Mouse (Mus musculus): ENCODE results near the gene Crip1. TPM values are rescaled to one million over a fixed set of nuclear protein-coding genes. Genes with fewer than 3 reads are reported as not detected.

Crip1 gene
- polyA plus RNA-seq, 1 experiment from 2014 or later = 312 TPM

DNA sequence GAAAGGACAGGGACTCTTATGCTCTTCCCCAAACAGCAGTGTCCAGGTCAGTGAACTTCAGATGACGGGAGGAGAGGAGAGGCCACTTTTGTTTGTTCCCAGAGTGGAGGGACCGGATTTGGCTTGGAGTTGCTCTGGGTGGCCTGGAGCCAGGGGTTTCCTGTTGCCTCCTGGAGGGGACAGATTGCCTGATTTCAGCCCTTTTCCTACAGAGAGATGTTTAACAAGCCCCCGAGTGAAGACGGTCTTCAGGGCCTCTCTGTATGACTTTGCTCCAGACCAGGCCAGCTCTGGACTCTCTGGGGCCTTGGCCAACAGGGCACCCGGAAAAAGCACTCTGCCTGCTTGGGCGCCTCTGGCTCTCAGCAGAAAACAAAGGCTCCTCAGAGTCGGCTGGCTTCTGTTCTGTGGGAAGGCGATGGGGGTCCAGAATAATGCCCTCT is 4.6 kb upstream of the Crip1 start:
- Histone ChIP-seq H3K4me1 (replicated peaks; ENCODE audit: control insufficient read depth, insufficient read depth, low read length) (peaks cover 30% of the 10 kb centered on the region), H3K27ac (ENCODE audit: low read depth) (peak overlapping the region; percentile 59; the same call in 1 of the 2 replicates), H3K27me3 (replicated peaks; ENCODE audit: control insufficient read depth, insufficient read depth, low read length) (peaks cover 14% of the 10 kb centered on the region), H3K4me2 (ENCODE audit: low read length) (peak overlapping the region; percentile 50), H3K4me3 (ENCODE audit: low read depth, low read length) (peak overlapping the region; percentile 48; the same call in 1 of the 2 replicates), H3K36me3 (ENCODE audit: control insufficient read depth, insufficient read depth, low read length) (peaks cover 20% of the 10 kb centered on the region), H3K9me3 (ENCODE audit: control insufficient read depth, low read length) (no peaks in the 10 kb centered on the region), H3K9ac (ENCODE audit: low read length) (no peak overlapping the region)
- no peak for ATAC-seq (replicated peaks; ENCODE audit: low FRiP score, low TSS enrichment, low read depth)
- no peak for DNase-seq (ENCODE audit: low spot score)
- WGBS = 59% methylated on average over 8 of the region's 8 CpGs

DNA sequence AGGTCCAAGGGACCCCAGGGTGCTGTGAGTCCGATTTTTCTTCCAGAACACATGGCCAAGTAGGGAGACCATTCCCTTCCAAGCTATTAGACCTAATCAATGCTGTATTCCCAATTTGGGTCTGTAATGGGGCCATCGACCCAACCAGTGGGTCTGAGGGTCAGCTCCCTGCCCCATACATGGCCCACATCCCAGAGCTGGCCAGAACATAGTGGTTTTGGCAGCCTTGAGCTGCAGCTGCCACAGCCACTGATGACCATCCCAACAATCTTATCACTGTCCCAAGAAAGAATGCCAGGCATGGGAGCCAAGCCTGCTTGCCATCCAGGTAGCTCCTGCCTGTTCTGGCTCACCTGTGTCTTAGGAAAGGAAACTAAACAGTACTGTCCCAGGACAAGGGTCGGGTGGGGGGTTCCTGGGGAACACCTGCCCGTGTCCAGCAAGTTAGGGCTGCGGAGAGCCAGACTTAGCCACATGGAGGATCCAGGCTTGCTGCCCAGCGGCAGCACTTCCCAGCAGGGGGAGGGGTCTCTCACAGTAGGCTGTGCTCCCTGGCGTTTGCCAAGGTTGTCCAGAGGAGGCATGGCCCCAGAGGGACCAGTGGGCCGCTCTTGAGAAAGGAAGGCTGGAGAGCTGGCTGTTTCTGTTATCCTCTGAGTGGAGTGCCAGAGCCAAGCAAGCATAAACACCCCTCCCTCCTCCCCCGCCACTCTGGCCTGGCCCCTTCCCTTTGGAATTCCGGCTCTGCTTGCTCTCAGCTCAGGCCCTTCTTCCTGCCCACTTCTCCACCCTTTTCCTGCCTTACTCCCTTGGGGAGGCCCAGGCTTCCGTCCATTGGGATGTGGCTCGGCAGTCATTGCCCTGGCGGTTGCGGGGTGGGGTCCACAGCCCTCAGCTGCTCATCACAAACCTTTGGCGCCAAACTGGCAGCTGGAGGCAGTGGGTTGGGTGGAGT is 3.8 kb upstream of the Crip1 start:
- Histone ChIP-seq H3K36me3 (ENCODE audit: control insufficient read depth, insufficient read depth, low read length) (peaks cover 13% of the 10 kb centered on the region), H3K4me1 (replicated peaks; ENCODE audit: control insufficient read depth, insufficient read depth, low read length) (peaks cover 31% of the 10 kb centered on the region), H3K27ac (ENCODE audit: low read depth) (peak overlapping the region; percentile 59; the same call in 1 of the 2 replicates), H3K27me3 (replicated peaks; ENCODE audit: control insufficient read depth, insufficient read depth, low read length) (peaks cover 14% of the 10 kb centered on the region), H3K4me3 (ENCODE audit: low read depth, low read length) (peak overlapping the region; percentile 48), H3K9ac (ENCODE audit: low read length) (peak overlapping the region; percentile 8), H3K9me3 (ENCODE audit: control insufficient read depth, low read length) (no peaks in the 10 kb centered on the region), H3K4me2 (ENCODE audit: low read length) (peak overlapping the region; percentile 50)
- 15% methylated on average over 15 of the region's 15 CpGs for WGBS
- DNase-seq (ENCODE audit: low spot score) (no peak), ATAC-seq (replicated peaks; ENCODE audit: low FRiP score, low TSS enrichment, low read depth) (no peak)

DNA sequence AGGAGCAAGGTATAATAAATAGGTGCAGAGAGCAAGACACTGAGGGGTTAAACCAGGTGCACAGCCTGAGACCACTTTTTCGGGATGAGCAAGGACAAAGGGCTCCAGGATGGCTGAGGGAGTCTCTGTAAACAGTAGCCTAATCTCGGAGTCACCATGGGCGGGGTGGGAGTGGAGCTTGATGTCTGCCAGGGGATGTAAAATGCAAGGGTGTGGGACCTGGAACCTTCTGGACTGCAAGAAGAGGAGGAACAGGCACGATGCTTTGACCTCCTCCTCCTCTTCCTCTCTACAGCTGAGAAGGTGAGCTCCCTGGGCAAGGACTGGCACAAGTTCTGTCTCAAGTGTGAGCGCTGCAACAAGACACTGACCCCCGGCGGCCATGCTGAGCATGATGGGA is 3.0 kb upstream of the Crip1 start:
- H3K9me3 ChIP-seq (ENCODE audit: control insufficient read depth, low read length) = no peaks in the 10 kb centered on the region
- ATAC-seq (replicated peaks; ENCODE audit: low FRiP score, low TSS enrichment, low read depth) (no peak), DNase-seq (ENCODE audit: low spot score) (no peak)
- H3K4me2 ChIP-seq (ENCODE audit: low read length) = peak overlapping the region; percentile 50
- peaks cover 32% of the 10 kb centered on the region for H3K4me1 ChIP-seq (replicated peaks; ENCODE audit: control insufficient read depth, insufficient read depth, low read length)
- H3K9ac ChIP-seq (ENCODE audit: low read length) = peak overlapping the region; percentile 8
- peaks cover 14% of the 10 kb centered on the region for H3K27me3 ChIP-seq (replicated peaks; ENCODE audit: control insufficient read depth, insufficient read depth, low read length)
- H3K27ac ChIP-seq (ENCODE audit: low read depth) = peak overlapping the region; percentile 33; the same call in 1 of the 2 replicates
- 50% methylated on average over 7 of the region's 7 CpGs for WGBS
- H3K4me3 ChIP-seq (ENCODE audit: low read depth, low read length) = 0 out of 2 replicates have a peak overlapping the region, but pooled peaks have one; percentile 48
- peaks cover 4% of the 10 kb centered on the region for H3K36me3 ChIP-seq (ENCODE audit: control insufficient read depth, insufficient read depth, low read length)

- H3K9ac ChIP-seq (ENCODE audit: low read length) = no peak overlapping the region
- DNase-seq (ENCODE audit: low spot score) = no peak
- no peaks in the 10 kb centered on the region for H3K9me3 ChIP-seq (ENCODE audit: control insufficient read depth, low read length)
- no peak overlapping the region for H3K4me2 ChIP-seq (ENCODE audit: low read length)
- peaks cover 14% of the 10 kb centered on the region for H3K27me3 ChIP-seq (replicated peaks; ENCODE audit: control insufficient read depth, insufficient read depth, low read length)
- 81% methylated on average over 20 of the region's 20 CpGs for WGBS
- peaks cover 35% of the 10 kb centered on the region for H3K4me1 ChIP-seq (replicated peaks; ENCODE audit: control insufficient read depth, insufficient read depth, low read length)
- no peak for ATAC-seq (replicated peaks; ENCODE audit: low FRiP score, low TSS enrichment, low read depth)
- H3K27ac ChIP-seq (ENCODE audit: low read depth) = no peak overlapping the region
- H3K4me3 ChIP-seq (ENCODE audit: low read depth, low read length) = no peak overlapping the region
- H3K36me3 ChIP-seq (ENCODE audit: control insufficient read depth, insufficient read depth, low read length) = no peaks in the 10 kb centered on the region
Measured at GRCm38 (mm10) chr12:113144001-113144756, 1.9 kb upstream of the Crip1 start.

GRCm38 (mm10) chr12:113144886-113145285 is 1.2 kb upstream of the Crip1 start:
- no peak for ATAC-seq (replicated peaks; ENCODE audit: low FRiP score, low TSS enrichment, low read depth)
- no peak overlapping the region for H3K4me3 ChIP-seq (ENCODE audit: low read depth, low read length)
- H3K36me3 ChIP-seq (ENCODE audit: control insufficient read depth, insufficient read depth, low read length) = no peaks in the 10 kb centered on the region
- no peak for DNase-seq (ENCODE audit: low spot score)
- H3K27ac ChIP-seq (ENCODE audit: low read depth) = no peak overlapping the region
- whole genome bisulfite sequencing = 93% methylated on average over 16 of the region's 16 CpGs
- peaks cover 28% of the 10 kb centered on the region for H3K4me1 ChIP-seq (replicated peaks; ENCODE audit: control insufficient read depth, insufficient read depth, low read length)
- H3K4me2 ChIP-seq (ENCODE audit: low read length) = no peak overlapping the region
- H3K27me3 ChIP-seq (replicated peaks; ENCODE audit: control insufficient read depth, insufficient read depth, low read length) = peaks cover 14% of the 10 kb centered on the region
- no peaks in the 10 kb centered on the region for H3K9me3 ChIP-seq (ENCODE audit: control insufficient read depth, low read length)
- H3K9ac ChIP-seq (ENCODE audit: low read length) = no peak overlapping the region

DNA sequence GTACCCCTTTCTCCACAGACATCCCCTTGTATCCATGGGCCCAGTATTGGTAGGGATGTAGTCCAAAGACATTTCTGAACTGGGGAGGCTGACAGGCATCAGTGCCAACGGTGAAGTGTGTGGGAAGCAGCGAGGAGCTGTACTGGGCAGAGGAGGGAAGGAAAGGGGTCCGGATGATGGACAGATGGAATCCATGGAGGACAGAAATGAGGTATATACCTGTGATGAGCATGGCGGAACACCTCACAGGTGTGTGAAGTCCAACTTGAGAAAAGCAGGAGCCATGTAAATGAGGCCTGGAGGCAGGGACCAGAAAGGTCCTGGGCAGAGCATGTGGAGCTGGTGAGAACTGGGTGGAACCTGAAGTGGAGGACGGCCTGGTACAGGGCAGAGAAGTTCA is 525 bp upstream of the Crip1 start:
- ATAC-seq (replicated peaks; ENCODE audit: low FRiP score, low TSS enrichment, low read depth) (no peak), DNase-seq (ENCODE audit: low spot score) (no peak)
- Histone ChIP-seq H3K9me3 (ENCODE audit: control insufficient read depth, low read length) (no peaks in the 10 kb centered on the region), H3K4me2 (ENCODE audit: low read length) (no peak overlapping the region), H3K36me3 (ENCODE audit: control insufficient read depth, insufficient read depth, low read length) (no peaks in the 10 kb centered on the region), H3K4me1 (replicated peaks; ENCODE audit: control insufficient read depth, insufficient read depth, low read length) (peaks cover 27% of the 10 kb centered on the region), H3K4me3 (ENCODE audit: low read depth, low read length) (no peak overlapping the region), H3K27me3 (replicated peaks; ENCODE audit: control insufficient read depth, insufficient read depth, low read length) (peaks cover 13% of the 10 kb centered on the region), H3K27ac (ENCODE audit: low read depth) (no peak overlapping the region), H3K9ac (ENCODE audit: low read length) (no peak overlapping the region)
- WGBS = 88% methylated on average over 5 of the region's 5 CpGs

- H3K36me3 ChIP-seq (ENCODE audit: control insufficient read depth, insufficient read depth, low read length) = no peaks in the 10 kb centered on the region
- no peak overlapping the region for H3K4me3 ChIP-seq (ENCODE audit: low read depth, low read length)
- no peak for DNase-seq (ENCODE audit: low spot score)
- H3K27ac ChIP-seq (ENCODE audit: low read depth) = no peak overlapping the region
- H3K9me3 ChIP-seq (ENCODE audit: control insufficient read depth, low read length) = no peaks in the 10 kb centered on the region
- no peak overlapping the region for H3K9ac ChIP-seq (ENCODE audit: low read length)
- peaks cover 28% of the 10 kb centered on the region for H3K4me1 ChIP-seq (replicated peaks; ENCODE audit: control insufficient read depth, insufficient read depth, low read length)
- WGBS = 78% methylated on average over 8 of the region's 8 CpGs
- H3K4me2 ChIP-seq (ENCODE audit: low read length) = no peak overlapping the region
- no peak for ATAC-seq (replicated peaks; ENCODE audit: low FRiP score, low TSS enrichment, low read depth)
- peaks cover 14% of the 10 kb centered on the region for H3K27me3 ChIP-seq (replicated peaks; ENCODE audit: control insufficient read depth, insufficient read depth, low read length)
Measured at GRCm38 (mm10) chr12:113147481-113147880, 1.4 kb downstream of the Crip1 start.

DNA sequence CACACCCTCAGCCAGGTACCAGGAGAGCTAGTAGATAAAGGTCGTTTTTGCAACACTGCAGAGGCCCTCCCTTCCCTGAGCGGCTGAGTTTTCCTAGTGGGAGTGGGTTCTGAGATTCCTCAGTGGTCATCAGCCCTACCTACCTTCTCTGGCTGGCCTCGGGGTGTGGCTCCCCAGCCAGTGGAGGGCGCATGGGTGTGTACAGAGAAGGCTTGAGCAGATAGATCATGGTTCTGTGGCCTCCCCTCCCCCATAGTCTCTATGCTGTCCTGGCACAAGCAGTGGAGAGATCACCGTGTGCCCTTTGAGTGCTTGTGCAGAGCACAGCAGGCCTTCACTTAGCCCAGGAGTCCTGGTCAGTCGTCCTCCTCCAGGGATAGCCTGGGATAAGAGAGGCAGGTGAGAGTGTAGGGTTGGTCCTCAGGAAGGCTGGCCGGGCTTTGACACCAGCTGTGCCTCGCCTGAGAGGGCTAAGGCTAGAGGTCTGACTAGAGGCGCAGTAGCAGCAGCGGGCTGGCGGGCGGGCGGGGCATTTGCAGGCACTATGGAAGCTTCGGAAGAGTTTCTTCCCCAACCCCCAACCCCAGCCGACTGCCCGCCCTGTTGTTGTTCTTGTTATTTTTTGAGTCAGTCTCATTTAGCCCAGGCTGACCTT is 2.4 kb downstream of the Crip1 start:
- peaks cover 20% of the 10 kb centered on the region; the same call in 1 of the 2 replicates for H3K4me1 ChIP-seq (replicated peaks; ENCODE audit: control insufficient read depth, insufficient read depth, low read length)
- DNase-seq (ENCODE audit: low spot score) = no peak
- H3K4me2 ChIP-seq (ENCODE audit: low read length) = no peak overlapping the region
- H3K27me3 ChIP-seq (replicated peaks; ENCODE audit: control insufficient read depth, insufficient read depth, low read length) = peaks cover 14% of the 10 kb centered on the region
- no peaks in the 10 kb centered on the region for H3K36me3 ChIP-seq (ENCODE audit: control insufficient read depth, insufficient read depth, low read length)
- H3K9ac ChIP-seq (ENCODE audit: low read length) = no peak overlapping the region
- no peak for ATAC-seq (replicated peaks; ENCODE audit: low FRiP score, low TSS enrichment, low read depth)
- no peak overlapping the region for H3K27ac ChIP-seq (ENCODE audit: low read depth)
- H3K4me3 ChIP-seq (ENCODE audit: low read depth, low read length) = no peak overlapping the region
- 37% methylated on average over 16 of the region's 16 CpGs for WGBS
- H3K9me3 ChIP-seq (ENCODE audit: control insufficient read depth, low read length) = no peaks in the 10 kb centered on the region
